Mouse (Mus musculus) limb, embryonic 13.5 days (tissue): ENCODE results near the gene Cfap126. TPM values are rescaled to one million over a fixed set of nuclear protein-coding genes. Genes with fewer than 3 reads are reported as not detected.

Source experiments
- ATAC-seq: fragments of 200-750 bp; cut with Nextera tagmentation; 2 replicates; pipeline ENCODE4 v1.8.0; 2017; ENCODE audit warnings: low read depth, moderate number of reproducible peaks, moderate TSS enrichment; ENCODE audit not compliant: low FRiP score
- H3K27ac ChIP-seq: fragments of 300-500 bp; sonication (generic); 2 replicates; pipeline ENCODE4 v1.5.1; 2015; ENCODE audit warnings: inconsistent platforms, mild to moderate bottlenecking, moderate library complexity
- H3K27me3 ChIP-seq: fragments of 300-500 bp; sonication (generic); 2 replicates; pipeline ENCODE4 v1.6.1; 2015; ENCODE audit warnings: mild to moderate bottlenecking, inconsistent platforms
- H3K36me3 ChIP-seq: fragments of 300-500 bp; sonication (generic); 2 replicates; pipeline ENCODE4 v1.6.1; 2015; ENCODE audit warnings: inconsistent platforms, mild to moderate bottlenecking, moderate library complexity
- H3K4me1 ChIP-seq: fragments of 300-500 bp; sonication (generic); 2 replicates; pipeline ENCODE4 v1.6.1; 2015; ENCODE audit warnings: inconsistent platforms
- H3K4me2 ChIP-seq: fragments of 300-500 bp; sonication (generic); replicated peaks from 2 replicates; pipeline ENCODE4 v1.6.1; 2015; ENCODE audit warnings: inconsistent platforms, mild to moderate bottlenecking, moderate library complexity
- H3K4me3 ChIP-seq: fragments of 300-500 bp; sonication (generic); 2 replicates; pipeline ENCODE4 v1.5.1; 2015; ENCODE audit warnings: moderate library complexity, mild to moderate bottlenecking, inconsistent platforms
- H3K9ac ChIP-seq: fragments of 300-500 bp; sonication (generic); 2 replicates; pipeline ENCODE4 v1.6.1; 2015; ENCODE audit warnings: mild to moderate bottlenecking, inconsistent platforms
- H3K9me3 ChIP-seq: fragments of 300-500 bp; sonication (generic); 2 replicates; pipeline ENCODE4 v1.6.1; 2016; ENCODE audit warnings: inconsistent platforms
- WGBS: fragments of 180-500 bp; shearing (Covaris S2); methylation state at CpG from one replicate; pipeline ENCODE4 v1.1.7; 2015; 5-methylcytosine and 5-hydroxymethylcytosine counted together
- microRNA-seq: library from miRNA; unstranded; fragments of <30 nt; microRNA quantifications from one replicate; pipeline ENCODE4, GENCODE M21; 2016
- polyA plus RNA-seq: library from polyadenylated mRNA; unstranded; fragments of >200 nt; fragmentation: Nextera tagmentation; extraction: Ambion mirVana; gene quantifications from 2 replicates; pipeline ENCODE4 v1.2.1, GENCODE M21; 2015

The Cfap126 gene
- polyA plus RNA-seq, 1 experiment from 2014 or later = 1.5 TPM

DNA sequence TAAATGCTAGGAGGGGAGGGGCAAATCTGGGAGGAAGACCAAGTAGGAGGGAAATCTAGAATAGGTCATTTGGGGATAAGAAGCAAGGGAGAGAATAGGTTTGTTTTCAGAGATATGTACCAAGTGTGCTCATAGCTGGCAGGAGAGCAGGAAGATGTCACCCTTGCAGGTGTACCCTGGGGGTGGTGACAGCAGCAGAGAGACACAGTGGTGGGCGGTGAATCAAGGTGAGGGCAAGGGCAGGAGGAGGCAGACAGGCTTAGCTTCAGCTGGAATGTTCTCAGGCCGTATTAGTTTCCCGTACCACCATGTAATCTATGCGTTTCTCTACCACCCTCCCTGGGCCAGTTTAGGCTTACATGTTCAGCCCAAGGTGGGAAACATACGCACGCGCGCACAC lies 59.1 kb downstream of the Cfap126 start:
- Histone ChIP-seq H3K4me1 (no peaks in the 10 kb centered on the region), H3K27me3 (no peaks in the 10 kb centered on the region; the same call in 1 of the 2 replicates), H3K4me3 (no peak overlapping the region), H3K9me3 (no peaks in the 10 kb centered on the region), H3K36me3 (no peaks in the 10 kb centered on the region), H3K4me2 (no peak overlapping the region), H3K27ac (no peak overlapping the region), H3K9ac (no peak overlapping the region)
- 97% methylated on average over 8 of the region's 8 CpGs for WGBS
- no peak for ATAC-seq

Small RNA genes within 50 kb of the gene (microRNA-seq; reads per million reads assigned to microRNA genes)
- gene Gm27552 (not detected), gene Gm27844 (not detected), gene Mir6546 (2.4 reads per million, percentile 8 among the genes with 10 or more reads in this experiment)

Other genes with a start within 250 kb of the Cfap126 start
- 7.8 and 8.2 TPM in 2 replicates for gene Atf6, start 246.1 kb upstream of the Cfap126 start, polyA plus RNA-seq
- 1.1 and 1.8 TPM in 2 replicates for gene Gm26620, start 228.9 kb upstream of the Cfap126 start, polyA plus RNA-seq
- gene Dusp12, start 228.4 kb upstream of the Cfap126 start, polyA plus RNA-seq = 50.5 and 56.6 TPM in 2 replicates
- 0.11 TPM in 1 of 2 replicates, not detected in the other for gene Fcrlb, start 201.0 kb upstream of the Cfap126 start, polyA plus RNA-seq
- gene Fcrla, start 186.3 kb upstream of the Cfap126 start, polyA plus RNA-seq = not detected in 2 replicates
- gene Fcgr2b, start 137.4 kb upstream of the Cfap126 start, polyA plus RNA-seq = 0.84 and 1.3 TPM in 2 replicates
- gene Fcgr4, start 95.0 kb upstream of the Cfap126 start, polyA plus RNA-seq = 0.34 and 0.64 TPM in 2 replicates
- gene Fcgr3, start 49.0 kb upstream of the Cfap126 start, polyA plus RNA-seq = 8.7 and 9.2 TPM in 2 replicates
- gene Sdhc, start 36.7 kb downstream of the Cfap126 start, polyA plus RNA-seq = 224 and 236 TPM in 2 replicates
- gene Mpz, start 36.8 kb downstream of the Cfap126 start, polyA plus RNA-seq = 5.0 and 6.8 TPM in 2 replicates
- gene Pcp4l1, start 82.3 kb downstream of the Cfap126 start, polyA plus RNA-seq = 2.8 and 3.3 TPM in 2 replicates
- gene Nr1i3, start 100.1 kb downstream of the Cfap126 start, polyA plus RNA-seq = 0.19 and 0.25 TPM in 2 replicates
- 32.3 and 34.4 TPM in 2 replicates for gene Tomm40l, start 108.6 kb downstream of the Cfap126 start, polyA plus RNA-seq
- 2.0 and 15.7 TPM in 2 replicates for gene Apoa2, start 111.1 kb downstream of the Cfap126 start, polyA plus RNA-seq
- gene Fcer1g, start 120.4 kb downstream of the Cfap126 start, polyA plus RNA-seq = 37.8 and 39.1 TPM in 2 replicates
- gene Adamts4, start 136.5 kb downstream of the Cfap126 start, polyA plus RNA-seq = 12.7 and 14.3 TPM in 2 replicates
- gene Ndufs2, start 137.5 kb downstream of the Cfap126 start, polyA plus RNA-seq = 253 and 254 TPM in 2 replicates
- gene B4galt3, start 156.4 kb downstream of the Cfap126 start, polyA plus RNA-seq = 86.2 and 94.0 TPM in 2 replicates
- gene Ppox, start 167.3 kb downstream of the Cfap126 start, polyA plus RNA-seq = 69.7 and 77.4 TPM in 2 replicates
- gene Usp21, start 174.1 kb downstream of the Cfap126 start, polyA plus RNA-seq = 126 TPM in 2 replicates
- 110 and 116 TPM in 2 replicates for gene Ufc1, start 181.1 kb downstream of the Cfap126 start, polyA plus RNA-seq
- gene Dedd, start 215.2 kb downstream of the Cfap126 start, polyA plus RNA-seq = 61.1 and 66.2 TPM in 2 replicates
- gene Nit1, start 231.7 kb downstream of the Cfap126 start, polyA plus RNA-seq = 43.5 and 43.9 TPM in 2 replicates
- 120 and 128 TPM in 2 replicates for gene Pfdn2, start 231.8 kb downstream of the Cfap126 start, polyA plus RNA-seq
- gene Klhdc9, start 246.9 kb downstream of the Cfap126 start, polyA plus RNA-seq = 2.2 and 2.3 TPM in 2 replicates